Mouse (Mus musculus): ENCODE results near the gene Abhd12b.
A peak's percentile ranks its signal among the peaks of the same experiment; 100 is the strongest.

The Abhd12b gene

GRCm38 (mm10) chr12:70153842-70154241 is at the start of gene Abhd12b:
Gene Abhd12b (plus strand): TSS chr12:70154142.
- DNase-seq (ENCODE audit: low spot score in 2 of 2), result no peak

GRCm38 (mm10) chr12:70104199-70104598 is 49.7 kb upstream of the Abhd12b start:
- no peak for DNase-seq (ENCODE audit: low spot score in 2 of 2)

GRCm38 (mm10) chr12:70104776-70105420 is 49.0 kb upstream of the Abhd12b start:
- DNase-seq (ENCODE audit: low spot score in 2 of 2), result no peak

DNA sequence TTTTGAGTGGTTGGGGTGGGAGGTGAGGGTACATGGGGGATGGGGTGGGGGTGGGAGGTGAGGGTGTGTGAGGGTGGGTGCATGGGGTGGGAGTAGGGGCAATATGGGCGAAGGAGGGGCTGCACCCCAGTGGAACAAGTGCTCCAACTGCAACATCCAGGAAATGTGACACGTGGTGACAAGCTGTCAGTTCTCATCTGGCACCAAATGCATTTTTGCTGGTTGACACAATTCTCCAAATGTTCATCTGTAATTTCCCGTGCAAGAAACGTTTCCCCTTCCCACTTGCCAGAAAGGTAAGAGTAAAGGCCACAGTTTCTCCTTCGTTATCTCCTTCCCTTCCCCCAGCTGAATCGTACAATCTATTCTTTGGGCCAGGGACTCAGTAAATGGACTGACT is 48.1 kb upstream of the Abhd12b start:
- DNase-seq (ENCODE audit: low spot score in 2 of 2), result no peak

GRCm38 (mm10) chr12:70106508-70106907 is 47.4 kb upstream of the Abhd12b start:
- no peak for DNase-seq (ENCODE audit: low spot score in 2 of 2)

DNA sequence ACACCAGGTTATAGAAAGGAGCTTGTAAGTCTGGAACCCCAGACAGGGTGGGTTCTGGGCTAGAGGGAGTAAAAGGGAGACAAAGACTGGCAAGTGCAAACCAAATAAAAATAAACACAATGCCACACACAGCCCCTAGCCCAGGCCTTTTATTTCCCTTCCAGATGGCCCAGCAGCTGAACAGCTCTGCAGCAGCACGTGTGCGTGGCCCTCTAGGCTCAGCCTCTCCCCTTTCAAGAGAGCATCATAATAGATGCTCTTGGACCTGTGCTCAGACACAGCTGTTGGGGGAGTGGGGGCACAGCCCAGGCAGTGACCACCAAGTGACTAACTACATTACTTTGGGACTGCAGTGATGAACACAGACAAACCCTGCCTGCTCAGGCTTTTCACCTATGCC is 45.8 kb upstream of the Abhd12b start:
- no peak for DNase-seq (ENCODE audit: low spot score in 2 of 2)

GRCm38 (mm10) chr12:70109921-70110320 is 44.0 kb upstream of the Abhd12b start:
- DNase-seq (ENCODE audit: low spot score in 2 of 2), result no peak

- peak; percentile 44 to 45 for DNase-seq (ENCODE audit: low spot score in 2 of 2)
Observed at GRCm38 (mm10) chr12:70110375-70111116, 43.4 kb upstream of the Abhd12b start.

DNA sequence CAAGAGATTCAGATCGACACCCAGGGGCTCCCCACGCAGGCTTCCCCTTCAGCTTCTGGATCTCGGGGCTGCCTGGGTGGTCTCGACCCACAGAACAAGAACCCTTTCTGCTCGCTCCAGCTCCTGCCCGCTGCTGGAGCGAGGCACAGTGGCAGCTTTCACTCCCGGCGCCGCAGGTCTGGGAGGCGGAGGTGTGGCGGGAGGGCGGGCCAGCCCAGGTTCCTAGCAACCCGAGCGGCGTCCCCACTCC is 42.9 kb upstream of the Abhd12b start:
- DNase-seq (ENCODE audit: low spot score in 2 of 2), result no peak

- peak; percentile 41 to 64 for DNase-seq (ENCODE audit: low spot score in 2 of 2)
Observed at GRCm38 (mm10) chr12:70111367-70112089, 42.4 kb upstream of the Abhd12b start.

DNA sequence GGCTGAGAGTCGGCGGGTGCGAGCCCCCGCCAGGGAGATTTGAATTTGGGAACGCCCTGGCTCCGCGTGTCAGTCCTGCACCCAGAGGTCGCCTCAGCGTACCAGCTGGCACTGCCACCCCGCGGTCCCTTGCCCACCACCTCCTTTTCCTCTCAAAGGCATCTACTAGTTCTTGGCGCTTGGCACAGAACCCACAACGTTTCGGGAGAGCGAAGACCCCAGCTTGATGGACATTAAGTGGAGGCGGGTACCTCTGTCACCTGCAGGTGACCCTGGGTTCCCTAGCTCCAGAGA is 41.9 kb upstream of the Abhd12b start:
- peak in 1 of 2 experiments; percentile 35 for DNase-seq (ENCODE audit: low spot score in 2 of 2)

DNA sequence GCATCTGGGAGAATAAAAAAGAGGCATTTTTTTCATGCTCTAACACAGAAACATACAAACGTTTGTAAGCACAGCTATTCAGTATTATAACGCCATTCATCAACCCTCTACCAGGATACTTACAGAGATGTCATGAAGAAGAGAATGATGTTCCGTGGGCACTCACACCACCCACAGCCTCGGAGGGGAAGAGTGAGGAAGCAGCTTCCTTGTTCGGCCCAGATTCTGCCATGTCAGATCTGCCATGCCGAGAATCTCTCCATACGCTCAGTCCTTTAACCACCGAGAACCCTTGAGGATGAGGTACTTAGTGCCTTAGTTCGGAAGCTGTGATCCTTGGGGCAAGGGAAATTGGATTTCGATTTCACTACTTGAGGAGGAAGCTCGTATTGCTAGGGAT is 40.6 kb upstream of the Abhd12b start, which contains the start of gene Nin:
Gene Nin (minus strand): TSS at position 367 of the 400 bp plus-strand sequence.
- DNase-seq (ENCODE audit: low spot score in 2 of 2), result no peak

- DNase-seq (ENCODE audit: low spot score in 2 of 2), result no peak
Observed at GRCm38 (mm10) chr12:70117146-70117545, 36.8 kb upstream of the Abhd12b start.

DNA sequence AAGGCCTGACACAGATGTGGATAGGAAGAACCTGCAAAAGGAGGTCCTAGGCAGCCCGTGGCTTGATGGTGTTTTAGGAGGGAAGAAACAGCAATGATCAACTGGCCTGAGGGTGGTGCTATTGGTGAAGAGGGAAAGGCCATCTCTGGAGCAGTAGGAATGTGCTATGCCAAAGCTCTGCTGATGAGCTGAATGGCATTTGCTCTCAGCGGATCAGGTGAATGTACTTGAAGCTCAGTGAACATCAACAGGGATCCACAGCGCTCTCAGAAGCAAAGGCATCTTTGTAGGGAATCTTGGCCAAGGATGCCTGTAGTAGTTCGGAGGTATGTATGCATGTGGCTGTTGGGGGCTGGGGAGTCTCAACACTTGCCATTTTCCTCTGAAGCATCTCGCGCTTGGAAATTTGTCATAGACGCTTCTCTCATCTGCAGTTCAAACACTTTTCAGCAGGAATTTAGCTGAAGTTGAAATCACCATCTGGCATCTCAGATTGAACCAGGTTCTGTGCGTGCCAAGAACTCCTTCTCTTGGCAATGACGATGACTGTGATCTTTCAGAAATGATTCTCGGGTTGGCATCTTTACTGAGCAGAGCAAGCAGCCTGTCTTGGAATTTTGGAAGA is 35.1 kb upstream of the Abhd12b start:
- DNase-seq (ENCODE audit: low spot score in 2 of 2), result peak; percentile 42 to 44

DNA sequence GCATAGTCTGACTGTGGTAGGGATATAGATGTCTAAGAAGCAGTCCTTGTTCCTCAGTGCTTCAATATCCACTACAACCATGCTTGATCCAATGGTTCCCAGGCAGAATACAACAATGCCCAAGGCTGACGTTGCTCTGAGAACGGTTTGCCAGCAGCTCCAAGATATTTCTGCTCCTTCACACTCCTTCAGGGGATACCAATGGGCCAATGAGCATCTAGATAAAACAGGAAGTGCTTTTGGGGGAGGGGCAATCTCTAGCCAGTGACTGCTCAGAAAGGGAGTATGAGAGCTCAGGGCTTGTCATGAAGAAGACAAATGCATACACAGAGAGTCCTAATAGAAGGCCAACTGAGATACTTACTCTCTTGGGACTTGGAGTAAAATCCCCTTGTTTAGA is 34.4 kb upstream of the Abhd12b start:
- no peak for DNase-seq (ENCODE audit: low spot score in 2 of 2)

GRCm38 (mm10) chr12:70126626-70127025 is 27.3 kb upstream of the Abhd12b start:
- DNase-seq (ENCODE audit: low spot score in 2 of 2), result no peak

- DNase-seq (ENCODE audit: low spot score in 2 of 2), result no peak
Observed at GRCm38 (mm10) chr12:70129105-70129504, 24.8 kb upstream of the Abhd12b start.

DNA sequence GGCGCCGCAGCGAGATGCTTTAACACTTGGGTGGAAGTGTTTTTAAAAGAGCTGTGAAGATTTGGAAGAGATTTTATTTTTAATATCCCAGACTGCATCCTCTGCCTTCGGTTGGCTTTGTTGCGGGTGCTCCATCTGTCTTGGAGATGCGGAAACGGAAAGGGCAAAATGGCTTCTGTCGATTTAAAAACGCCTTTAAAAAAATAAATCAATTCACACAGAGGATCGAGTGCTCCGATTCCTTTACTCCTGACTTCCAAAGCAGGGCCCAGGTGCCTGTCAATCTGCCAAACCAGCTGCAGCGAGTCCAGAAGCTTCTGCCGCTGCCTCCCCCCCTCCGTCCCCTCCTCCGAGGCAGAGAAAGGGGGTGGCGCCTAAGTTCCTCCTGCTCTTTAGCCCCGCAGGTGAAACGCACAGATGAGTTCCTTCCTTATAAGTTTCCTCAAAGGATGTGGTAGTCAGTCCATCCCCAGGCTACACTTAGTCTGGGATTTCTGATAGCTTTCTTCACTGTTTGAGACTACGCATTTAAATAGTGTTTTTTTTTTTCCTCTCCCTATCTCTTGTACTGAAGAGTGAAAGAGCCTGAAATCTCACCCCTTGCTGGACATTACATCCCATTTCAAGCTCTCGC is 22.8 kb upstream of the Abhd12b start:
- no peak for DNase-seq (ENCODE audit: low spot score in 2 of 2)

- no peak for DNase-seq (ENCODE audit: low spot score in 2 of 2)
Observed at GRCm38 (mm10) chr12:70134627-70135235, 19.2 kb upstream of the Abhd12b start.

GRCm38 (mm10) chr12:70136185-70136756 is 17.7 kb upstream of the Abhd12b start:
- no peak for DNase-seq (ENCODE audit: low spot score in 2 of 2)

- DNase-seq (ENCODE audit: low spot score in 2 of 2), result no peak
Observed at GRCm38 (mm10) chr12:70137095-70137494, 16.8 kb upstream of the Abhd12b start.
